Mouse (Mus musculus) cerebellum, adult 2 months (tissue): Measurements from ENCODE around the gene Hdac9.

Source experiments
- CTCF ChIP-seq: fragments of 200-500 bp; IDR thresholded peaks from 2 replicates; pipeline ENCODE4 v1.5.1; 2011; ENCODE audit warnings: low read depth, mild to moderate bottlenecking, control low read depth, low read length, moderate library complexity, borderline replicate concordance; ENCODE audit not compliant: insufficient read depth
- POLR2A ChIP-seq: fragments of 200-500 bp; IDR thresholded peaks from 2 replicates; pipeline ENCODE4 v1.6.1; 2011; ENCODE audit warnings: low read length, control low read depth, borderline replicate concordance; ENCODE audit not compliant: insufficient read depth

DNA sequence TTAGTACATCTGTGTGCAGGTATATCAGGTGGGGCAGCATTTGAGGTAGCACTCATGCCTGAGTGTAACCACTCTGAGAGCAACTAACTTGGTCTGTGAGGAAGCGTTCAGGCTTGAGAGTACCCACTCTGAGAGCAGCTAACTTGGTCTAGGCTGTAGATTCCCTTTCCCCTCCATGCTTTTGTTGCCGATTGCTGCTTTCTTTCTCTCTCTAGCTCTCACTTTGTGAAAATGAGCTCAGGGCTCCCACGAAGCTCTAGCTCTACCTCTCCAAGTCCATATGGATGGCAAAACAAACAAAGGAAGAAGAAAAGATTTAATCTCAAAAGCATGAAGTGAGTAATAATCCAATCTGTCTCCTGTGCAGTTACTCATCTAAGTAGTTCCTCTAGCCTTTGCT lies 421.0 kb downstream of the Hdac9 start:
- TF ChIP-seq POLR2A, result no peak
- no peak for TF ChIP-seq CTCF
